Mouse (Mus musculus) neural tube, embryonic 11.5 days (tissue): ENCODE results near the gene Cxcl17. TPM values are rescaled to one million over a fixed set of nuclear protein-coding genes. Genes with fewer than 3 reads are reported as not detected.

ENCODE experiments used
- ATAC-seq: fragments of 200-750 bp; cut with Nextera tagmentation; 2 replicates; pipeline ENCODE4 v1.8.0; 2017; ENCODE audit warnings: moderate number of reproducible peaks, mild to moderate bottlenecking, moderate TSS enrichment, moderate library complexity; ENCODE audit not compliant: insufficient read depth, low FRiP score, low TSS enrichment
- DNase-seq: peaks from one replicate; pipeline ENCODE4 v3.0.0-alpha.2; 2015; ENCODE audit warnings: low spot score
- H3K27ac ChIP-seq: fragments of 300-500 bp; sonication (generic); 2 replicates; pipeline ENCODE4 v1.5.1; 2014; ENCODE audit warnings: low read depth, mild to moderate bottlenecking, low read length
- H3K27me3 ChIP-seq: fragments of 300-500 bp; sonication (generic); 2 replicates; pipeline ENCODE4 v1.6.1; 2014; ENCODE audit warnings: mild to moderate bottlenecking, low read length, mixed read lengths; ENCODE audit not compliant: control insufficient read depth, insufficient read depth
- H3K36me3 ChIP-seq: fragments of 300-500 bp; sonication (generic); 2 replicates; pipeline ENCODE4 v1.6.1; 2014; ENCODE audit warnings: mild to moderate bottlenecking, low read length, moderate library complexity, mixed read lengths; ENCODE audit not compliant: control insufficient read depth, insufficient read depth
- H3K4me1 ChIP-seq: fragments of 300-500 bp; sonication (generic); 2 replicates; pipeline ENCODE4 v1.6.1; 2014; ENCODE audit warnings: low read length, mixed read lengths; ENCODE audit not compliant: control insufficient read depth, insufficient read depth
- H3K4me2 ChIP-seq: fragments of 300-500 bp; sonication (generic); 2 replicates; pipeline ENCODE4 v1.6.1; 2014; ENCODE audit warnings: low read depth, mild to moderate bottlenecking, moderate library complexity
- H3K4me3 ChIP-seq: fragments of 300-500 bp; sonication (generic); 2 replicates; pipeline ENCODE4 v1.5.1; 2014; ENCODE audit warnings: low read depth, low read length
- H3K9ac ChIP-seq: fragments of 300-500 bp; sonication (generic); 2 replicates; pipeline ENCODE4 v1.6.1; 2014; ENCODE audit warnings: mild to moderate bottlenecking, low read length
- H3K9me3 ChIP-seq: fragments of 300-500 bp; sonication (generic); 2 replicates; pipeline ENCODE4 v1.6.1; 2016; ENCODE audit warnings: low read length; ENCODE audit not compliant: control insufficient read depth
- WGBS: fragments of 180-500 bp; shearing (Covaris S2); extraction: QIAGEN DNeasy Blood & Tissue Kit; methylation state at CpG from one replicate; pipeline ENCODE4 v1.1.7; 2014; 5-methylcytosine and 5-hydroxymethylcytosine counted together
- polyA plus RNA-seq: library from polyadenylated mRNA; unstranded; fragments of >200 nt; fragmentation: Nextera tagmentation; extraction: Ambion mirVana; gene quantifications from 2 replicates; pipeline ENCODE4 v1.2.1, GENCODE M21; 2014

Cxcl17 gene
- polyA plus RNA-seq, 1 experiment from 2014 or later = not detected

DNA sequence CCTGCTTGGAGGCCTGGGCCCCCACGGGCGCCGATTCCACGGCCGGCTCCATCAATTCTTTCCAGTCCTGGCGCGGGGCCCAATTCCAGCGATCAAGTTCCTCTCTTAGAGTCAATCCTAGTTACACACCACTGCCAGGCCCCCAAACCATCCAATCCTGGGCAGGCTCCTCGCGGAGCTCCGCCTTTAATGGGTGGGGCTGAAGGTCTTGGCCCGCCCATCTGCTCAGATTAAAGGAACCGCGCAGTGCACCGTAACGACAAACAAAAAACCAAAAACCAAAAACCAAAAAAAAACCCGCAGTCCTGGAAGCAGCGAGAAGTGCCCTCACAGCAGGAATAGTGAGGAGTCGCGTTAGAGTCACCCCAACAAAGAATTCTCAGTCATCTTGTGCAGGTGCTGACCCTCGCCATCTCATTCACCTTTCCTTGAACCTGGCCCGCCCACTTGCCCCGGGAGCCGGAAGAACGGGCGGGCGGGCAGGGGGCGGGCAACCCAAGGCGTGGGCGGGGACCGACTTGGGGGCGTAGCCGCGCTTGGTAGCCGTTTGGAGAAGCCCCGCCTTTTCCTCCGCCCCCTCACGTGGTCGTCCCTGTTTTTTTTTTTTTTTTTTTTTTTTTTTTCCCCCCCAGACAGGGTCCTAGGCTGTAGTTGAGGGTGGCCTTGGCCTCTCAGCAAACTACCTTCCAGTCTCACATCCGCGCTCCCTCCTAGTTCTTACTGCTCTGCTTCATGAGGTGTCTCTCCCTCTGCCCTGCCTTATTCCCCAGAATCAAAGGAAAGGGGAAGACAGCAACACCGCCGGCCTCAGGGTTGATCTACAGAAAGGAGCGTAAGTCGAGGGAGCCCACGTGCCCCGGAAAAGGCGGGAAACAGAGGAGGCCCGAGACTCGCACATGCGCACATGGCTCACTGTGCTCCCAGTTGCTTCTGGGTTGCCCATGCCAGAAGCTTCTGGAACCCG is 16.8 kb downstream of the Cxcl17 start:
- H3K4me2 ChIP-seq = peak overlapping the region; percentile 82
- DNase-seq (peak; percentile 93), ATAC-seq (peak; percentile 97)
- WGBS = 8% methylated on average over 48 of the region's 52 CpGs
- peaks cover 10% of the 10 kb centered on the region for H3K4me1 ChIP-seq
- peak overlapping the region; percentile 59 for H3K9ac ChIP-seq
- peak overlapping the region; percentile 62 for H3K4me3 ChIP-seq
- H3K27me3 ChIP-seq = no peaks in the 10 kb centered on the region
- no peak overlapping the region for H3K27ac ChIP-seq
- no peaks in the 10 kb centered on the region for H3K9me3 ChIP-seq
- no peaks in the 10 kb centered on the region for H3K36me3 ChIP-seq

DNA sequence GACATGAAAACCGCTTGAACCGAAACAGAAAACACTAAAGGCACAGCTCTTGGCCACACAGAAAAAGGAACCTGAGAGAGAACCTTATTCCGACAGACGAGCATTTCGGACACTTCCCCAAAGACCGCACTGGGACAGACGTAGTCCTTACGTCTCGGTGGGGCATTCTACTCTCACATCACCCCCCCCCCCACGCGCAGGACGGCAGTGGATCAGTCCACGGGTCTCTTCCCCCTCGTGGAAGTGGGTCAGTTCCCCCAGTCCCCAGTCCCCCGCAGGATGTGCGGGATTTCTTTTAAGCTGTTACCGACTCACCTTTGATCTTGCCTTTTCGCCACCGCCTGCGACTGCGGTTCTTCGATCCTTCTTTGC is 17.5 kb downstream of the Cxcl17 start:
- WGBS = under 1% methylated on average over 22 of the region's 22 CpGs
- H3K9ac ChIP-seq = peak overlapping the region; percentile 59
- H3K27me3 ChIP-seq = no peaks in the 10 kb centered on the region
- no peaks in the 10 kb centered on the region for H3K36me3 ChIP-seq
- H3K4me3 ChIP-seq = peak overlapping the region; percentile 62
- peaks cover 10% of the 10 kb centered on the region for H3K4me1 ChIP-seq
- H3K4me2 ChIP-seq = peak overlapping the region; percentile 82
- H3K27ac ChIP-seq = no peak overlapping the region
- no peaks in the 10 kb centered on the region for H3K9me3 ChIP-seq
- DNase-seq (no peak), ATAC-seq (peak; percentile 52)

DNA sequence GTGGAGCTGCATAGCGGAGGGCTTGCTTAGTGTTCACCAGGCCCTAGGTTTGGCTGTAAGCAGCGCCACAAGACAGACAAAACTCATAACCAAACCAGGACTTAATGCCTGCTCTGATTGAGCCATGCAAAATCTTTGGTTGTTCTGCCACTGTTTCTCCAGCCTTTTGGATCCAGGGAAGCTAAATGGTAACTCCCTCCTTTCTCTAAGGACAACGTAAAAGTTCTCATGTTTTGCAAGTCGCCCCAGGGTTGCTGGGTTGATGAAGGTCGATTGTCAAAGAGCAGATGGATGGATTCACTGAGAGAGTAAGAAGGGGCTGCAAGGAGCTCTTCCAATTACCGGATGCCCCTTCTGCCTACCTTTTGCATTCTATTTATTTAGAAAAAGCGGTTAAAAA is 17.9 kb downstream of the Cxcl17 start:
- H3K4me1 ChIP-seq = peaks cover 10% of the 10 kb centered on the region
- no peaks in the 10 kb centered on the region for H3K36me3 ChIP-seq
- no peak for ATAC-seq
- H3K27me3 ChIP-seq = no peaks in the 10 kb centered on the region
- WGBS = 20% methylated on average over 7 of the region's 7 CpGs
- peak overlapping the region; percentile 62 for H3K4me3 ChIP-seq
- H3K27ac ChIP-seq = no peak overlapping the region
- DNase-seq = no peak
- H3K9me3 ChIP-seq = no peaks in the 10 kb centered on the region
- peak overlapping the region; percentile 59 for H3K9ac ChIP-seq
- peak overlapping the region; percentile 82 for H3K4me2 ChIP-seq

DNA sequence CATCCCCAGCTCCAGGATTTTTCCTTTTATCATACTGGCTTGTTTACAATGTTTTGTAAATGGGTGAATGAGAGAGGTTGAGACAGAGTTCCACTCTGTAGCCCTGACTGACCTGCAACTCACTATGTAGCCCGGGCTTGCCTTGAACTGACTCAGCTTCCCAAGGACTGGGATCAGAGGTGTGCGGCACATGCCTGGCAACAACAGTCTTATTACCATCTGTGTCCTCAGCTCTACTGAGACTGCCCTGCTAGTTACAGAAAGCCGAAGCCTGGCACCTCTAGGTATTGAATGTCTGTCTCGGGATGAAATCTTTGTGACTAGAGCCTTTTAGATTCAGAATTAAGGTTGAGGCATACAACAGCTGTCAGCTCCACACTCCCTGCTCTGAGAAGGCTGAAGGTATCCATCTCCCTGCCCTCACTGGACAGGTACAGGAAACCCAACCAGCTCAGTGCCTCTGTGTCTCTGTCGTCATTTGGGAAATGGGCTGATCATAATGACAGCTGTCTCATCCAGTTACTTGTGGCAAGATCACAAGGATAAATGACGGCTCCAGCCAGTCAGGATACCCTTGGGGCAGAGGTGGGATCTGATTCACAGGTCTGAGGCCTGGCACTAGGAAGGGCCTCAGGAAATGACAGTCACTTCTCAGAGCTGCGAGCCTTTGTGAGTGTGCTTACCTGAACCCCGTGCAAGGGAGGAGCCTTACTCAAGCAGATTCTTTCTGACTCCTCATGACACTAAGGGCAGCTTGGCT is 19.1 kb downstream of the Cxcl17 start:
- Histone ChIP-seq H3K36me3 (no peaks in the 10 kb centered on the region), H3K4me2 (peak overlapping the region; percentile 82; the same call in 1 of the 2 replicates), H3K4me1 (peaks cover 10% of the 10 kb centered on the region), H3K9me3 (no peaks in the 10 kb centered on the region), H3K4me3 (no peak overlapping the region; the same call in 1 of the 2 replicates), H3K27me3 (no peaks in the 10 kb centered on the region), H3K27ac (no peak overlapping the region), H3K9ac (no peak overlapping the region)
- WGBS = 82% methylated on average over 8 of the region's 8 CpGs
- DNase-seq (no peak), ATAC-seq (no peak)

DNA sequence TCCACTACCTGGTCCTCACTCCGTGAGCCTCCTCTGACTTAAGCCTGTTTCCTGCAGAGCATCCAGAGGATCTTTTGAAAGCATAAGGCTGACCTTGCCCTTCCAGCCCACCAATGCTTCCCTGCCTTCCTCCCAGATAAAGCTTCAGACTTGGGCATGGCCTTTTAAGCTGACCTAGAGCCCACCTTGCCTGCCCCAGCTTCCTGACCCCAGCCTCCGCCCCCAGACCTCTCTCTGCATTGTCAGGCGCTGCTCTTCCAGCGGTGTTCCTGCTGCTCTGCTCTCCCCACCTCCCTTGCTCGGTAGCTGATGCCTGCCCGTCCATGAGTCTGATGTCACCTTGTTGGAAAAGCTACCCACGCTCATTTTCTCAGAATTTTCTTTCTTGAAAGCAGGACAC is 19.8 kb downstream of the Cxcl17 start:
- no peak for ATAC-seq
- no peak overlapping the region for H3K27ac ChIP-seq
- 54% methylated on average over 7 of the region's 7 CpGs for WGBS
- H3K4me3 ChIP-seq = no peak overlapping the region
- H3K9me3 ChIP-seq = no peaks in the 10 kb centered on the region
- no peak overlapping the region for H3K4me2 ChIP-seq
- peaks cover 10% of the 10 kb centered on the region for H3K4me1 ChIP-seq
- no peak overlapping the region for H3K9ac ChIP-seq
- no peak for DNase-seq
- no peaks in the 10 kb centered on the region for H3K27me3 ChIP-seq
- H3K36me3 ChIP-seq = peaks cover 1% of the 10 kb centered on the region; the same call in 1 of the 2 replicates

DNA sequence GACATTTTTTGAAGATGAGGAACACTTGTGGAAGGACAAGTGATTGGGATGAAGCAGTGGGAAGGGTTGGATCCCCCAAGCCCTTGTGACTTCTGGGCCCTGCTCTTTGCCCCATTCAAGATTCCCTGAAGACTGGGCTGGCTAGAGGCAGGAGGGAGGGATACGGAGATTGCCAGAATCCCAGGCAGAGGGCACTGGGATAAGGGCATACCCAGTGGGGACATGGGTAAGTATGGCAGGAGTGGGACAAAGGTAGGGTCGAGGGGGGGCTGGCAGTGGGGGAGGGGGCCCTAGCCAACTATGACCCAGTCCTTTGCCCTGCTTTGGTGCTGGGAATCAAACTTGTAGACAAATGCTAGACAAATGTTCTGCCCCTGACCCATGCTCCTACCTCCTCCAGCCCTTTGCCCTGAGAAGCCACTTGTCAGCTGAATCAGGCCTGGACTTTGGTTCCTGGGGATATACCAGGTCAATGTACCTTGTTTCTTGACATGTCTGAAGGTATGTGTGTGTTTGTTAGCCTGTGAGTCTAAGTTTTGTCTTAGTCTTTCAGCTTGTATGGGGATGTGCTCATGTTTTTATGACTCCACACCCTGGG is 20.7 kb downstream of the Cxcl17 start:
- DNase-seq (no peak), ATAC-seq (no peak)
- H3K9ac ChIP-seq = no peak overlapping the region
- WGBS = 81% methylated on average over 2 of the region's 2 CpGs
- H3K4me3 ChIP-seq = no peak overlapping the region
- H3K9me3 ChIP-seq = no peaks in the 10 kb centered on the region
- H3K27ac ChIP-seq = no peak overlapping the region
- H3K36me3 ChIP-seq = peaks cover 2% of the 10 kb centered on the region; the same call in 1 of the 2 replicates
- H3K4me2 ChIP-seq = no peak overlapping the region
- peaks cover 10% of the 10 kb centered on the region for H3K4me1 ChIP-seq
- no peaks in the 10 kb centered on the region for H3K27me3 ChIP-seq

DNA sequence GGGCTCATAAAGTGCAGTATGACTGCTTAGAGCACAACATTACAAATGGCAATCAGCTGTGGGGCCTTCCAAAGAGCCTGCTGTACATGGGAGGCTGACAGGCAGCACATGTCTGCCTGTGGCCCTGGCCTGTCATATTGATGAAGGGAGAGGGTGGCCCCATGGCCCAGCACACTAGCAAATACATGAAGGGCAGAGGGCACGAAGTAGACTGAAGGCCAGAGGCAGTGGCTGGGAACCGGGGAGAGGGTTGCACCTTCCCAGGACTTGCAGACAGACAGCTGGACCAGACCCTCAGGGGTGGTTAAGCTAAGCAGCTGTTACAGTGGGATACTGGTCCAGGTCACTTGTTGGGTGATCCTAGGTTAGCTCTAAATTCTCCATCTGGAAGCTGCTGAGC is 21.7 kb downstream of the Cxcl17 start:
- DNase-seq (no peak), ATAC-seq (no peak)
- Histone ChIP-seq H3K4me3 (no peak overlapping the region), H3K36me3 (peaks cover 2% of the 10 kb centered on the region; the same call in 1 of the 2 replicates), H3K9me3 (no peaks in the 10 kb centered on the region), H3K27me3 (no peaks in the 10 kb centered on the region), H3K4me1 (peaks cover 10% of the 10 kb centered on the region), H3K27ac (no peak overlapping the region), H3K9ac (no peak overlapping the region), H3K4me2 (no peak overlapping the region)
- WGBS = 54% methylated on average over 2 of the region's 2 CpGs

DNA sequence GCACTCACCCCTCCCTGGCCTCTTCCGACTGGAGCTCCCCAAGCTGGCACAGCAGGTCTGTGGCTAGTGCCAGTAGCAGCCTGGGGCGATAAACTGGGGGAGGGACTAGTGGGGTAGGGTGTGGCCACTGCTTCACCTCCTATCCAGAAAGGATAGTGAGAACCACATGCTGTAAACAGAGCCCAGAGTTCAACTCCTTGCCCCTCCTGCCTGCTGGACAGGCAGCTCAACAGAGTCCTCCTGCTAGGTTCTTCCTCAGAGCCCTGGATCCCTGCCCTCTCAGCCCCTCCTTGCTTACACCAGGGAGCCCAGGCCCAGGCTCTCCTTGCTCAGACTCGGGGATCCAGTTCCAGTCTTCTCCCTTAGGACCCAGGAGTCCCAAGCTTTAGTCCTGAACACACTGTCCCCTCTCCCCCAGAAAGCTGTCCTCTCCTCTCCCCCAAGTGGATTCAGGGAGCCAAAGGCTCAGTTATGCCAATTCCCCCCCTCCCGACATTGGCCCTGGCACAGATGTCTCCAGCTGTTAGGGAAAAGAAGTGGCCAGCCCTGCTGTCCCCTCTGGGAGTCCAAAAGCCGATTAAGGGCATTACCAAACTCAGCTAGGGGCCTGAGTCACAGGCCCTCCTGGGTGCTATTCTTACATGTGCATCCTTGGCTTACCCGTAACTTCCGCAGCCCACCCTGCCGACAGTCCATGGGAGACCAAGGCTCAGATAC is 22.5 kb downstream of the Cxcl17 start:
- H3K4me1 ChIP-seq = peaks cover 10% of the 10 kb centered on the region
- no peaks in the 10 kb centered on the region for H3K9me3 ChIP-seq
- no peak overlapping the region for H3K4me2 ChIP-seq
- H3K27me3 ChIP-seq = no peaks in the 10 kb centered on the region
- no peak overlapping the region for H3K9ac ChIP-seq
- ATAC-seq (no peak), DNase-seq (no peak)
- peaks cover 2% of the 10 kb centered on the region; the same call in 1 of the 2 replicates for H3K36me3 ChIP-seq
- H3K27ac ChIP-seq = no peak overlapping the region
- no peak overlapping the region for H3K4me3 ChIP-seq
- WGBS = 49% methylated on average over 8 of the region's 8 CpGs
